Mouse (Mus musculus): ENCODE data around the gene Thnsl2.

The Thnsl2 gene

DNA sequence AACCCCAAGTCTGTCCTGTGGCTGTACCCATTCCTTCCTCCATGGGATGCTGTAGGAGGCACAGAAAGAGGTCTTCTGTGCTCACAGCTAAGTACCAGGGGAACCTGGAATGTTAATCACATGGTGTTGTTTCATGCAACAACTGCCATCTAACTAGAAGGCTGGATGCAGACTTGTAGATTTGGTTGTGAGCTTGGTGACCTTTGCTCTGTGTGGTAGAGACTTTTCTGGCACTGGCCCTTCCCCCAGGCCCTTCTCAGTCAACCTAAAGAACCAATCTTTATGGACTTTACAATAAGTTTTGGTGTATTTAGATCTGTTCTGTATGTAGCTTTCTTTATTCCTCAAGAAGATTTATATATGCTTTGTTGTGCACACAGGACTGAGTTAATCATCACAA lies 13.2 kb downstream of the Thnsl2 start:
- no peak for DNase-seq

- DNase-seq: peak; percentile 86 to 88
Observed at GRCm38 (mm10) chr6:71130269-71130668, 14.0 kb downstream of the Thnsl2 start.

- DNase-seq: no peak
Observed at GRCm38 (mm10) chr6:71129071-71129470, 15.2 kb downstream of the Thnsl2 start.

GRCm38 (mm10) chr6:71126290-71126689 lies 17.9 kb downstream of the Thnsl2 start:
- DNase-seq: no peak

DNA sequence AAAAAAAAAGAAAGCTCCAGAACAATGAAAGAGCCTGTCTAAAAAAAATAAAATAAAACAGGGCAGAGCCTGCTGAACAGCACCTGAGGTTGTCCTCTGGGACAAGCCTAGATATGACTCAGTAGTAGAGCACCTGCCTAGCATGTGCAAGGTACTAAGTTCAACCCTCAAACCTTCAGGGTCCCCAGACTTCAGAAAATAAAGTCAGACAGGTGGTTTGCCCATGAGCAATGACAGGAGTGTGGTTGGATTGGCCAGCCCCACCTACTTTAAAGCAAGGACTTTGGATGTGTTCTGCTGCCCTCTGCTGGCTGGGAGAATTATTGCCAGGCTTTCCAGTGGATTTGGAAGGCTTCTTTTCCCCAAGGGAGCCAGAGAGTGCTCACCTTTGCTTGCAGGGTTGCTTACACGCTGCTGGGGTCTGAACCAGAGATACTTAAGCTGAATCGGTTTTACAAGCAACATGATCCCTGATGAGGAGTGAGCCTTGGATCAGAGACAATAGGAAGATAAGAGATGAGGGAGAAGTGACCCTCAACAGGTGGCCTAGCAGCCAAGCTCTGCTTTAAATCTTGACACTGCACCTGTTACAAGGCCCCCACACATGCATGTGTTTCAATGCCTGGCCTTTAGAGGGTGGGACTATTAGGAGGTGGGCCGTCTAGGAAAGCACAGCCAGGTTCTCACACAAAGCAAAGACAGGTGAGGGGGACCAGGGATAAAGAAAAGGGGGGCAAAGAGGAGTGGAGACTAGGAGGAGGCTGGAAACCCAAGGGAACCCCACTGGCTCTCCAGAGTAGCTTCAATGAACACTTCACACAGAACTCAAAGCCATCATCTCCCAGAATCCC lies 19.0 kb downstream of the Thnsl2 start:
- DNase-seq: peak; percentile 67 to 85

DNA sequence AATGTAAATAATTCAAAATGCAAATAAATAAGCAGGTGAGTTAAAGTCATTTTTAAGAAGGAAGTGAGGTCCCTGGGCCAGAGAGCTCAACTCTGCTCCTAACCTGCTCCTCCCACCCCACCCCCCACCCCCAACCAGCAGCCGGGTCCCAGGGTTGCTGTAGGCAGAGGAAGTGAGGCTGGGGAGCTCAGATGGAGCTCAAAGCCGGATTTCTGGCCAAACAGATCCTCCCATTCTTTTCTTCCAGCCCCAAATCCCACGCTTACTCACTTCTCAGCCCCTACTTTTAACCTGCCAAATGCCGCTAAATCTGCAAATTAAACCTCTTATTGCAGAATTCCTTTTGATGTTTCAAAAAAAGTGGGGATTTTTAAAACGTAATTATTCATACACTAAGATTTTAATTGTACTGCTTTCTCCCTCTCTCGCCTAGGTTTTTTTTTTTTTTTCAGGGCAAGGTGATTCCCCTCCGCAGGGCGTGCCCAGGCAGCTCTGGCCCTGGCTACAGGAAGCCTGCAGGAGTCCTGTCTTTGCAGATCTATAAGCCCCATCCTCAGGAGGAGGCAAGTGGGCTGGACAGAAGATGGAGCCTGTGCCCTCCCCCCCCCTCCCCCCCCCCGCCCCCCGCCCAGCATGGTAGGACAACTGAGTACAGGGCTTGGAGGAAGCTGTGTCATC lies 24.5 kb downstream of the Thnsl2 start:
- DNase-seq: no peak

GRCm38 (mm10) chr6:71111419-71112113 lies 32.7 kb downstream of the Thnsl2 start:
- DNase-seq: peak; percentile 29 to 32

DNA sequence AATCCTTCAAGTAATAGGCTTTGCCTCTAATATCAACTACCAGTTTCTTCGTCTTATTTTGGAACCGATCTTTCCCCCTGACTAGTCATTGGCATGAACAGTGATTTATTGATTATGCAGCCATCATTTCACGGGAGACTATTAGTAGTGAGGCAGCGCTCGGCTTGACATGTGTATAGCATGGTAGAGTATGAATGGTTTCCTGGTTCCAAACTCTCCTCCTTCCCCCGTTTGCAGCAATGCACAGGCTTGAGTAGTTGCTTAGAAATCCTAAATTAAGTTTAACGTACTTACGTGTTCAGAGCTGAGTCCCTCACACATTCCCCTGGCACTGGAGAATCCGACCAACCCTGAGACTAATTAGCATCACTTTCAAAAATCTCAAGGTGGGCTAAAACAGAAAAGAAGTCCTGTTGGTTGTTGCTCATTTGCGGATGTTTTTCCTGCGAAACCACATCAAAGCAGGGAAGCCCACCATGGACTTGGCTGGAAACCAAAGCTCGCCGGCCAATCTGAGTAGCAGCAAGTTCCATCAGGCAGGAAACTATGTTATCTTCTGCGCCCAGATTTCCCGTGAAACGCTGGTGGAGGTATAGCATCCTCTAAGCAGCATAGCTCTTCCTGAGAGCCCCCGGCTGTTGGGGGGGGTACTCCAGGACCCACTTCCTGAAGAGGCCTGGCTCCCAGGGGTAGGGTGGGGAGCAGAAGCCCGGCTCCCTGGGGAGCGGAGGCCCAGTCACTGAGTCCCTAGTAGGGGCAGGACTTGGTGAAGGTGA lies 37.9 kb downstream of the Thnsl2 start:
- DNase-seq: no peak

- no peak for DNase-seq
Observed at GRCm38 (mm10) chr6:71096126-71096525, 48.1 kb downstream of the Thnsl2 start.

DNA sequence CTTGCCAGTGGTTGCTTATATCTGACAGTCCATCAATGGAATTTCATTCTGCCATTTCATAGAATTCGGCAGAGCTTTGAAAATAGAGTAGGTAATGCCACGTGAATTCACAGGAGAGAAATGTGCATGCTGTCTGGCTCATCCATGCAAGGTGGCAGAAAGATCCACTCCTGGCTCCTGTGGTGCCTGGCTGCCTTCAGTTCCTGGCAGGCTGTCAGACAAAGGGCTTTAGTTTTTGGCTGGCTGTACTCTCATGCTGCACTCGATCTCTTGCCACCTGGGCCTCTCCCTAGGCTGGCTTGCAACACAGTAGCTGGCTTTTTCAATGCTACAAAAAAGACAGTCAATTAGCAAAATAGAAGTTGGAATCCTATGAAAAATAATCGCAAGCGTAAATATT lies 49.5 kb downstream of the Thnsl2 start:
- DNase-seq: no peak

DNA sequence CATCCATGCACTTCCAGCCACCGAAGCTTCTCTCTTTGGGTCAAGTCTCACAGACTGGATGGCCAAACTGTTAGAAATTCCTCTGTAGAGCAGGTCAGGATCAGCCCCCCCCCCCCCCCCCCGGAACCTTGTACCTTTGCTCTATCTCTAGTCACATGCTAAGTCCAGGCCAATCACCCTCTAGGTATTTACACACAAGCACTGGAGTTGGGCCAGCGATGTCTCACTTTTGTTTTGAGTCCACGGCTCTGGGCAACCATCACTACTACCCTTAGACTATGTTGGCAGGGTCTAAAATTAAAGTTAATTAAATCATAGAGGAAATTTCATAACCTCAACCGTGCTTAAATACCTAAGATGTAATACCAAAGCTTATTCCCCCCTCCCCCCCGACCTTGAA lies 50.6 kb downstream of the Thnsl2 start:
- DNase-seq: peak; percentile 62 to 66

DNA sequence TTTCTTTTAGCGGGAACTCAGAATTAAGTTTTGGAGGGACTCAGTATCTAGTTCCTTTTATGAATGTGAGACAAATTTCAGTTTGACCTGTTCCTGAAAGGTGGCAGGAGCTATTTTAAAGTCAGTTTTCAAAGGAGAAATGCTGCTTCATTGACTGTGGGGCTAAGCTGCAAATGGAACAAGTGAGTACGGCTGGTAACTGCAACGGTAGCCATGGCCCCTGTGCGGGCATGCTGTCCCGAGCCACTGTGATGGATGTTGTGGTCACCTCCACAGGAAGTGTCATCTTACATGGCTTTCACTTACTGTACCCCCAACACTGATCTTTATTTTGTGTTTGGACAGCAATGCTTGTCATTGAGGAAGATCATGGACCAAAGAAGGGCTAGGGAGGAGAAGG lies 53.8 kb downstream of the Thnsl2 start:
- no peak for DNase-seq

GRCm38 (mm10) chr6:71089735-71090134 lies 54.5 kb downstream of the Thnsl2 start:
- DNase-seq: no peak

DNA sequence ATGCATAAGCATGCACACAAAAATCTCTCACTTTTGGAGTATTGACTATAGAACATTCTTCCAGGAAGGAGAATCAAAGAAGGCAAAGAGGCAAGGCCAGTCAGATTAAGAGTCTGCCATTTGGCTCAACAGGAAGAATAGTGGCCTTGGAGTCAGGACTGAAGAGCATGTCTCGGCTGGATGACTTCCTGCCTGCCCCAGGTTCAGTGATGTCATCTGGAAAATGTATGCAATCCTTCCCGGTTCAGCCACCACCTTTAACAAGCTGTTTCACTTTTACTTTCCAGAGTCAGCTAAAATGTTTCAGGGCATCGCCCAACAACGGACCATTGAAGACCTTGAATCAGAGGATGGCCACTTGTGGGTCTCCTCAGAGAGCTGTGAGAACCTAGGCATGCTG lies 55.2 kb downstream of the Thnsl2 start:
- no peak for DNase-seq

GRCm38 (mm10) chr6:71083441-71083840 lies 60.8 kb downstream of the Thnsl2 start:
- no peak for DNase-seq

- DNase-seq: no peak
Observed at GRCm38 (mm10) chr6:71082084-71082483, 62.2 kb downstream of the Thnsl2 start.

GRCm38 (mm10) chr6:71081230-71081629 lies 63.0 kb downstream of the Thnsl2 start:
- no peak for DNase-seq

Measured in kidney, adult 8-10 months (tissue).